Mouse (Mus musculus): Measurements from ENCODE around the gene Akap10. TPM values are rescaled to one million over a fixed set of nuclear protein-coding genes. Genes with fewer than 3 reads are reported as not detected.
A peak's percentile ranks its signal among the peaks of the same experiment; 100 is the strongest.

The Akap10 gene
- polyA plus RNA-seq, 1 experiment, result 1.1 TPM

GRCm38 (mm10) chr11:61946608-61947007, 16.6 kb upstream of the Akap10 start:
- H3K27me3 ChIP-seq (ENCODE audit: control insufficient read depth), result no peaks in the 10 kb centered on the region; the same call in 1 of the 2 replicates
- H3K4me1 ChIP-seq (ENCODE audit: control insufficient read depth), result peaks cover 25% of the 10 kb centered on the region
- H3K36me3 ChIP-seq (ENCODE audit: control insufficient read depth), result no peaks in the 10 kb centered on the region

DNA sequence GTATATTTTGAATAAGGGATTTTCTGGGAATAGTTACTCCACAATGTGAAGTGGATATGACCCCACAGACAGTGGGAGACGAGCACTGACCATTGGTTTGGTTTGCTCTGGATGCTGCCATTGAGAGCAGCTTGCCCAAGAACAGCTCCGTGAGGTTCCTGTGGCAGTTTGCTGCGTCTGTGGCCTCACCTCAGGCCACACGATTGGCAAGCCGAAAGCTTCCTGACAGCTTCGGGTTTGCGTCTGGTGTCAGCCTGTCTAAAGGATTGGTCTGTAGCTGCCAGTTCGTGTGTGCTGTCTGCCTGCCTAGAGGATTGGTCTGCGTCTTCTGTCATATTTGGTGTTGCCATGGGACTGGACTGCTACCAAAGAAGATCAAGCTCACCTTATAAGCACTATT, 14.4 kb upstream of the Akap10 start:
- TF ChIP-seq TAL1 (IDR thresholded peaks at IDR 0.05; ENCODE audit: low read length) (no peak), GATA1 (IDR thresholded peaks at IDR 0.05; ENCODE audit: low read length) (no peak)
- Histone ChIP-seq H3K4me3 (replicated peaks) (no peak overlapping the region), H3K27me3 (ENCODE audit: control insufficient read depth) (no peaks in the 10 kb centered on the region; the same call in 1 of the 2 replicates), H3K4me1 (ENCODE audit: control insufficient read depth) (peaks cover 16% of the 10 kb centered on the region), H3K36me3 (ENCODE audit: control insufficient read depth) (no peaks in the 10 kb centered on the region), H3K9me3 (ENCODE audit: control insufficient read depth, low read length) (no peaks in the 10 kb centered on the region)

More at GRCm38 (mm10) chr11:61946608-61947007, 16.6 kb upstream of the Akap10 start:
- H3K4me3 ChIP-seq (replicated peaks), result no peak overlapping the region
- no peak for TF ChIP-seq GATA1 (IDR thresholded peaks at IDR 0.05; ENCODE audit: low read length)
- no peak for TF ChIP-seq TAL1 (IDR thresholded peaks at IDR 0.05; ENCODE audit: low read length)
- no peaks in the 10 kb centered on the region for H3K9me3 ChIP-seq (ENCODE audit: control insufficient read depth, low read length)

DNA sequence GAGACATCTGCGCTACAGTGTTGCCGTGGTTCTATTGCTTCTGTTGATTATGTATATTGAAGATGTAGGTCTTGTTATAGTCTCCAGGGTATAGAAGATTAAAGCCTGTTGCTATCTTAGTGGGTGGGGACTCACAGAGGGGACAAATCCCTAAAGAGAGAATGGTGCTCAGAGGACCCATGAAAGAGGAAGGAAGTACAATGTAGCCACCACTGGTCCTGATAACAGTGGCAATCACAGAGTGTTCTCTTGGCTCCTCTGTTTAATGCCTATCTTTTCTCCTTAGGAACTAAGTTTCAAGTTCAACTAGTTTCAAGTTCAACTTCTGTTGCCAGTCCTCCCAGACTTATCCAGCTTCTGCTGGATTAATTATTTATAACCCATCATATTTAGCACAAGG, 12.9 kb upstream of the Akap10 start:
- TF ChIP-seq GATA1 (IDR thresholded peaks at IDR 0.05; ENCODE audit: low read length), result no peak
- TF ChIP-seq TAL1 (IDR thresholded peaks at IDR 0.05; ENCODE audit: low read length), result no peak
- no peaks in the 10 kb centered on the region for H3K9me3 ChIP-seq (ENCODE audit: control insufficient read depth, low read length)

GRCm38 (mm10) chr11:61937761-61938160, 7.7 kb upstream of the Akap10 start:
- H3K36me3 ChIP-seq (ENCODE audit: control insufficient read depth), result no peaks in the 10 kb centered on the region
- no peak overlapping the region for H3K4me3 ChIP-seq (replicated peaks)
- peaks cover 2% of the 10 kb centered on the region for H3K27me3 ChIP-seq (ENCODE audit: control insufficient read depth)
- no peak for TF ChIP-seq GATA1 (IDR thresholded peaks at IDR 0.05; ENCODE audit: low read length)
- no peak for TF ChIP-seq TAL1 (IDR thresholded peaks at IDR 0.05; ENCODE audit: low read length)
- H3K4me1 ChIP-seq (ENCODE audit: control insufficient read depth), result no peaks in the 10 kb centered on the region
- no peaks in the 10 kb centered on the region for H3K9me3 ChIP-seq (ENCODE audit: control insufficient read depth, low read length)

More for the DNA sequence above, 12.9 kb upstream of the Akap10 start:
- Histone ChIP-seq H3K4me3 (replicated peaks) (no peak overlapping the region), H3K27me3 (ENCODE audit: control insufficient read depth) (peaks cover 2% of the 10 kb centered on the region), H3K36me3 (ENCODE audit: control insufficient read depth) (no peaks in the 10 kb centered on the region), H3K4me1 (ENCODE audit: control insufficient read depth) (peaks cover 16% of the 10 kb centered on the region)

GRCm38 (mm10) chr11:61930640-61931586, 861 bp upstream of the Akap10 start:
- H3K36me3 ChIP-seq (ENCODE audit: control insufficient read depth), result peaks cover 13% of the 10 kb centered on the region
- TF ChIP-seq GATA1 (IDR thresholded peaks at IDR 0.05; ENCODE audit: low read length), result no peak
- no peak for TF ChIP-seq TAL1 (IDR thresholded peaks at IDR 0.05; ENCODE audit: low read length)
- H3K9me3 ChIP-seq (ENCODE audit: control insufficient read depth, low read length), result no peaks in the 10 kb centered on the region
- peaks cover 36% of the 10 kb centered on the region for H3K4me1 ChIP-seq (ENCODE audit: control insufficient read depth)
- H3K4me3 ChIP-seq (replicated peaks), result peak overlapping the region; percentile 97
- no peaks in the 10 kb centered on the region for H3K27me3 ChIP-seq (ENCODE audit: control insufficient read depth)

- Histone ChIP-seq H3K4me3 (replicated peaks) (peak overlapping the region; percentile 97), H3K36me3 (ENCODE audit: control insufficient read depth) (peaks cover 21% of the 10 kb centered on the region), H3K27me3 (ENCODE audit: control insufficient read depth) (no peaks in the 10 kb centered on the region), H3K4me1 (ENCODE audit: control insufficient read depth) (peaks cover 38% of the 10 kb centered on the region), H3K9me3 (ENCODE audit: control insufficient read depth, low read length) (no peaks in the 10 kb centered on the region)
- TF ChIP-seq TAL1 (IDR thresholded peaks at IDR 0.05; ENCODE audit: low read length), result no peak
- no peak for TF ChIP-seq GATA1 (IDR thresholded peaks at IDR 0.05; ENCODE audit: low read length)
These were observed 542 bp downstream of the Akap10 start for GRCm38 (mm10) chr11:61929323-61930097.

DNA sequence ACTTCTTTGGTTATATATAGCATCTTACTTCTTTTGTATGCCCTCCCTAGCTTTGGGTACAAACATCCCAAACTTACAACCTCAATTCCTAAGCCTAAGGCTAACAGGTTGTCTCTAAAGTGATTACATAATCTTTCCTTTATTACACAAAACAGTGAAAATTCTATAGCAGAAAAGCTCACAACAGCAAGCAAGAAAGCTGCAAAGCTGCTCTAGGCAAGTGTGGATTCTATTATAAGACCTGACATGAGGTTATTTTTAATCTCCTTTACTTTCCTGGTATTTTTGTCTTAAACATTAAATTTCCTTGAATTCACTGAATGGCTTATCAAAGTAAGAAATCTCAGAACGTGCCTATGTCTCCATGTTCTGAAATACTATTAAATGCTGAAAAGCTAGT, 6.7 kb downstream of the Akap10 start:
- peaks cover 55% of the 10 kb centered on the region for H3K36me3 ChIP-seq (ENCODE audit: control insufficient read depth)
- no peak overlapping the region for H3K4me3 ChIP-seq (replicated peaks)
- H3K4me1 ChIP-seq (ENCODE audit: control insufficient read depth), result peaks cover 15% of the 10 kb centered on the region

DNA sequence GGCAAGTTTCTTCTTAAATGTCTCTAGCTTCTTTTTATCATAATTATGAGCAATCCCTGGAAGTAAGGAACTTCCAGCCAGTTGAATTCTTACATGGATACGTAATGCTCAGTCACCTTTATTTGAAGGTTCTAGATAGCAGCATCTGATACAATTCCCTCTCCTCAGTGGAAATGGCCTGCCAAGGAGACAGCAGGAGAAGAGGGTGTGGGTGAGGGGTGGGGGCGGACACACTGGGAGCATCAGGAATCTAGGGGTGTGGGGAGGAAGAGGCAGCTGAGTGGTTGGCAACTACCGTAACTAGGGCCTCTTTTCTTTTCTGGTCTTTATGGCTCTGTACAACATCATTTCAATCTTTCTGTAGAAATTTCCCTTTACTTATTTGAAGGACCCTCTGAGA, 10.3 kb downstream of the Akap10 start:
- no peaks in the 10 kb centered on the region for H3K9me3 ChIP-seq (ENCODE audit: control insufficient read depth, low read length)
- no peaks in the 10 kb centered on the region for H3K27me3 ChIP-seq (ENCODE audit: control insufficient read depth)
- no peak overlapping the region for H3K4me3 ChIP-seq (replicated peaks)
- peaks cover 59% of the 10 kb centered on the region for H3K36me3 ChIP-seq (ENCODE audit: control insufficient read depth)
- peaks cover 4% of the 10 kb centered on the region for H3K4me1 ChIP-seq (ENCODE audit: control insufficient read depth)
- no peak for TF ChIP-seq TAL1 (IDR thresholded peaks at IDR 0.05; ENCODE audit: low read length)
- no peak for TF ChIP-seq GATA1 (IDR thresholded peaks at IDR 0.05; ENCODE audit: low read length)

More for the DNA sequence above, 6.7 kb downstream of the Akap10 start:
- no peaks in the 10 kb centered on the region for H3K9me3 ChIP-seq (ENCODE audit: control insufficient read depth, low read length)
- H3K27me3 ChIP-seq (ENCODE audit: control insufficient read depth), result no peaks in the 10 kb centered on the region
- TF ChIP-seq GATA1 (IDR thresholded peaks at IDR 0.05; ENCODE audit: low read length), result no peak

DNA sequence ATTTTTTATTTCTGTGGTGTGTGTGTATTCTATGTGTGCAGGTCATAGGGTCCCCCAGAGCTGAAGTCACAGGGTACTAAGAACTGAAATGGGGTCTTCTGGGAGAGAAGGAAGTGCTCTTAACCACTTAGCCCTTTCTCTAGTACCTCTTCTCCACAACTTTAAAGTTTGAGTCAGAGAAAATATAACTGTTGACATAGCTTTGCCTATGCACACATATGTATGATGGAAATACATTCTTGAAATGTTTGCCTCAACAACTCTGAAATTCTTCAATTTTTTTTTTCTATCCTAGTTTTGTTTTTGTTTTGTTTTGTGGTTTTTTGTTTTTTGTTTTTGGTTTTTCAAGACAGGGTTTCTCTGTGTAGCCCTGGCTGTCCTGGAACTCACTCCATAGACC, 21.7 kb downstream of the Akap10 start:
- H3K9me3 ChIP-seq (ENCODE audit: control insufficient read depth, low read length), result no peaks in the 10 kb centered on the region
- no peaks in the 10 kb centered on the region for H3K4me1 ChIP-seq (ENCODE audit: control insufficient read depth)
- H3K27me3 ChIP-seq (ENCODE audit: control insufficient read depth), result no peaks in the 10 kb centered on the region
- TF ChIP-seq TAL1 (IDR thresholded peaks at IDR 0.05; ENCODE audit: low read length), result no peak
- no peak for TF ChIP-seq GATA1 (IDR thresholded peaks at IDR 0.05; ENCODE audit: low read length)
- peaks cover 88% of the 10 kb centered on the region for H3K36me3 ChIP-seq (ENCODE audit: control insufficient read depth)
- H3K4me3 ChIP-seq (replicated peaks), result no peak overlapping the region
